Mouse (Mus musculus): ENCODE measurements around the gene Hras.

- no peak for TF ChIP-seq CTCF (IDR thresholded peaks at IDR 0.05; ENCODE audit: low read depth)
- no peak for TF ChIP-seq EP300 (IDR thresholded peaks at IDR 0.05; ENCODE audit: low read depth)
These were observed 21.5 kb upstream of the Hras start, which contains the start of gene Rassf7 for GRCm38 (mm10) chr7:141215101-141215879.

Measured in liver, embryonic 14.5 days (tissue).